Mouse (Mus musculus) spleen, adult 2 months (tissue): ENCODE data around the gene Slc25a45. TPM values are rescaled to one million over a fixed set of nuclear protein-coding genes. Genes with fewer than 3 reads are reported as not detected.

Source experiments
- DNase-seq, 2 experiments: peaks; one replicate each; pipeline versions ENCODE4 v3.0.0 to v3.0.0-alpha.2; 2012 to 2021; ENCODE audit warnings: low spot score in 2 of 2, low read depth in 1 of 2
- H3K27ac ChIP-seq: fragments of 200-500 bp; 2 replicates; pipeline ENCODE4 v1.5.1; 2012; ENCODE audit warnings: low read length, inconsistent platforms; ENCODE audit not compliant: insufficient read depth
- H3K27me3 ChIP-seq: fragments of 200-500 bp; 2 replicates; pipeline ENCODE4 v1.6.1; 2012; ENCODE audit warnings: mild to moderate bottlenecking, moderate library complexity, low read length, inconsistent platforms; ENCODE audit not compliant: control insufficient read depth, insufficient read depth
- H3K36me3 ChIP-seq: fragments of 200-500 bp; 2 replicates; pipeline ENCODE4 v1.6.1; 2012; ENCODE audit warnings: mild to moderate bottlenecking, low read length, inconsistent platforms; ENCODE audit not compliant: control insufficient read depth, insufficient read depth
- H3K4me1 ChIP-seq: fragments of 200-500 bp; 2 replicates; pipeline ENCODE4 v1.6.1; 2011; ENCODE audit warnings: inconsistent platforms; ENCODE audit not compliant: control insufficient read depth, insufficient read depth, insufficient read length
- H3K4me3 ChIP-seq: fragments of 200-500 bp; 2 replicates; pipeline ENCODE4 v1.5.1; 2011; ENCODE audit warnings: mild to moderate bottlenecking, inconsistent platforms; ENCODE audit not compliant: insufficient read depth, insufficient read length; ENCODE audit errors: extremely low read depth
- CTCF ChIP-seq: fragments of 200-500 bp; IDR thresholded peaks from 2 replicates; pipeline ENCODE4 v1.5.1; 2011; ENCODE audit warnings: mild to moderate bottlenecking, inconsistent platforms; ENCODE audit not compliant: insufficient read depth, insufficient read length, insufficient replicate concordance; ENCODE audit errors: extremely low read depth
- POLR2A ChIP-seq: fragments of 200-500 bp; IDR thresholded peaks from 2 replicates; pipeline ENCODE4 v1.6.1; 2011; ENCODE audit warnings: low read depth, low read length, inconsistent platforms
- WGBS: fragments of 180-500 bp; shearing (Covaris S2); methylation state at CpG from one replicate; pipeline ENCODE4 v1.1.7; 2018; 5-methylcytosine and 5-hydroxymethylcytosine counted together
- polyA plus RNA-seq: library from polyadenylated mRNA; depleted of rRNA; stranded (reverse); fragments of >200 nt; gene quantifications from 2 replicates; pipeline ENCODE4 v1.2.3, GENCODE M21; 2012

Slc25a45 gene
- polyA plus RNA-seq, 1 experiment = 37.6 TPM

- no peak for DNase-seq
- no peaks in the 10 kb centered on the region for H3K27me3 ChIP-seq
Measured at GRCm38 (mm10) chr19:5840890-5841388, 36.7 kb upstream of the Slc25a45 start.

GRCm38 (mm10) chr19:5841389-5841946 is 36.1 kb upstream of the Slc25a45 start:
- peaks cover 10% of the 10 kb centered on the region; the same call in 1 of the 2 replicates for H3K4me1 ChIP-seq
- WGBS = 42% methylated on average over 4 of the region's 4 CpGs
- no peak for DNase-seq
- H3K27me3 ChIP-seq = no peaks in the 10 kb centered on the region
- H3K27ac ChIP-seq = peak overlapping the region; percentile 31; the same call in 1 of the 2 replicates
- peak overlapping the region; percentile 17; the same call in 1 of the 2 replicates for H3K4me3 ChIP-seq
- no peaks in the 10 kb centered on the region for H3K36me3 ChIP-seq
- TF ChIP-seq CTCF = no peak

More at GRCm38 (mm10) chr19:5840890-5841388, 36.7 kb upstream of the Slc25a45 start:
- whole genome bisulfite sequencing = 88% methylated on average over 9 of the region's 9 CpGs
- TF ChIP-seq CTCF (no peak), POLR2A (no peak)
- Histone ChIP-seq H3K27ac (0 out of 2 replicates have a peak overlapping the region, but pooled peaks have one; percentile 31), H3K4me1 (peaks cover 10% of the 10 kb centered on the region; the same call in 1 of the 2 replicates), H3K36me3 (no peaks in the 10 kb centered on the region), H3K4me3 (no peak overlapping the region)

GRCm38 (mm10) chr19:5841999-5842784 is 35.4 kb upstream of the Slc25a45 start:
- Histone ChIP-seq H3K4me3 (peak overlapping the region; percentile 72), H3K27me3 (no peaks in the 10 kb centered on the region), H3K36me3 (no peaks in the 10 kb centered on the region), H3K27ac (peak overlapping the region; percentile 69), H3K4me1 (peaks cover 10% of the 10 kb centered on the region; the same call in 1 of the 2 replicates)
- TF ChIP-seq POLR2A (no peak), CTCF (no peak)
- 18% methylated on average over 5 of the region's 5 CpGs for WGBS
- no peak for DNase-seq

- TF ChIP-seq CTCF = no peak
- TF ChIP-seq POLR2A = no peak
- DNase-seq = peak in 1 of 2 experiments; percentile 30
- Histone ChIP-seq H3K4me3 (peak overlapping the region; percentile 72), H3K4me1 (peaks cover 18% of the 10 kb centered on the region; the same call in 1 of the 2 replicates), H3K27ac (peak overlapping the region; percentile 100), H3K36me3 (no peaks in the 10 kb centered on the region), H3K27me3 (no peaks in the 10 kb centered on the region)
- 24% methylated on average over 9 of the region's 9 CpGs for WGBS
Measured at GRCm38 (mm10) chr19:5842785-5843730, 34.5 kb upstream of the Slc25a45 start.

- DNase-seq = no peak
- Histone ChIP-seq H3K27me3 (no peaks in the 10 kb centered on the region), H3K36me3 (no peaks in the 10 kb centered on the region), H3K27ac (peak overlapping the region; percentile 100), H3K4me1 (peaks cover 24% of the 10 kb centered on the region; the same call in 1 of the 2 replicates), H3K4me3 (peak overlapping the region; percentile 72)
- TF ChIP-seq POLR2A (0 out of 2 replicates have a peak, but pooled peaks have one; percentile 1), CTCF (no peak)
- 10% methylated on average over 30 of the region's 30 CpGs for WGBS
Measured at GRCm38 (mm10) chr19:5843781-5844691, 33.6 kb upstream of the Slc25a45 start.

- peak in 1 of 2 experiments; percentile 30 for DNase-seq
- TF ChIP-seq CTCF = no peak
- TF ChIP-seq POLR2A = peak; percentile 0; the same call in 1 of the 2 replicates
- WGBS = 5% methylated on average over 12 of the region's 12 CpGs
- peak overlapping the region; percentile 72 for H3K4me3 ChIP-seq
- H3K36me3 ChIP-seq = no peaks in the 10 kb centered on the region
- H3K27me3 ChIP-seq = no peaks in the 10 kb centered on the region
- peak overlapping the region; percentile 100 for H3K27ac ChIP-seq
- peaks cover 31% of the 10 kb centered on the region; the same call in 1 of the 2 replicates for H3K4me1 ChIP-seq
Measured at GRCm38 (mm10) chr19:5844831-5845318, 32.7 kb upstream of the Slc25a45 start.
